Mouse (Mus musculus) heart, postnatal 0 days (tissue): ENCODE data around the gene Ccnl2. TPM values are rescaled to one million over a fixed set of nuclear protein-coding genes. Genes with fewer than 3 reads are reported as not detected.

Experiments
- ATAC-seq: fragments of 200-750 bp; cut with Nextera tagmentation; 2 replicates; pipeline ENCODE4 v1.8.0; 2017; ENCODE audit warnings: low read depth, moderate number of reproducible peaks, moderate library complexity; ENCODE audit not compliant: insufficient read depth
- DNase-seq: peaks from one replicate; pipeline ENCODE4 v3.0.0-alpha.2; 2016; ENCODE audit warnings: low spot score
- H3K27ac ChIP-seq: fragments of 300-500 bp; sonication (generic); 2 replicates; pipeline ENCODE4 v1.5.1; 2014; ENCODE audit warnings: low read depth, mild to moderate bottlenecking
- H3K27me3 ChIP-seq: fragments of 300-500 bp; sonication (generic); 2 replicates; pipeline ENCODE4 v1.6.1; 2014; ENCODE audit warnings: low read length, mixed read lengths; ENCODE audit not compliant: control insufficient read depth, insufficient read depth
- H3K36me3 ChIP-seq: fragments of 300-500 bp; sonication (generic); replicated peaks from 2 replicates; pipeline ENCODE4 v1.6.1; 2014; ENCODE audit warnings: low read length, mixed read lengths; ENCODE audit not compliant: control insufficient read depth, insufficient read depth
- H3K4me1 ChIP-seq: fragments of 300-500 bp; sonication (generic); 2 replicates; pipeline ENCODE4 v1.6.1; 2014; ENCODE audit warnings: antibody characterized with exemption; ENCODE audit not compliant: control insufficient read depth, insufficient read depth
- H3K4me2 ChIP-seq: fragments of 300-500 bp; sonication (generic); 2 replicates; pipeline ENCODE4 v1.6.1; 2014; ENCODE audit warnings: low read depth, mild to moderate bottlenecking, low read length, moderate library complexity
- H3K4me3 ChIP-seq: fragments of 300-500 bp; sonication (generic); 2 replicates; pipeline ENCODE4 v1.5.1; 2014; ENCODE audit warnings: low read depth, low read length
- H3K9ac ChIP-seq: fragments of 300-500 bp; sonication (generic); replicated peaks from 2 replicates; pipeline ENCODE4 v1.6.1; 2014; ENCODE audit warnings: low read depth, low read length, mixed read lengths
- H3K9me3 ChIP-seq: fragments of 300-500 bp; sonication (generic); replicated peaks from 2 replicates; pipeline ENCODE4 v1.6.1; 2016; ENCODE audit warnings: low read length; ENCODE audit not compliant: control insufficient read depth
- CTCF ChIP-seq: IDR thresholded peaks from 2 replicates; pipeline ENCODE4 v1.5.1; 2016; ENCODE audit warnings: antibody characterized with exemption, control low read depth, low read depth
- EP300 ChIP-seq: IDR thresholded peaks from 2 replicates; pipeline ENCODE4 v1.6.1; 2016; ENCODE audit warnings: antibody characterized with exemption, low read depth
- WGBS: fragments of 180-500 bp; shearing (Covaris S2); extraction: QIAGEN DNeasy Blood & Tissue Kit; methylation state at CpG from one replicate; pipeline ENCODE4 v1.1.7; 2014; 5-methylcytosine and 5-hydroxymethylcytosine counted together
- polyA plus RNA-seq: library from polyadenylated mRNA; unstranded; fragments of >200 nt; fragmentation: Nextera tagmentation; extraction: Ambion mirVana; gene quantifications from 2 replicates; pipeline ENCODE4 v1.2.1, GENCODE M21; 2015
- total RNA-seq: library from RNA; depleted of rRNA; stranded (reverse); fragments of >200 nt; gene quantifications from 2 replicates; pipeline ENCODE4 v1.2.3, GENCODE M21; 2014; ENCODE audit warnings: low replicate concordance

Ccnl2 gene
- total and polyA plus RNA-seq, 2 experiments from 2014 or later: 80.7 to 83.0 TPM

- DNase-seq (no peak), ATAC-seq (no peak)
- H3K27me3 ChIP-seq: peaks cover 5% of the 10 kb centered on the region; the same call in 1 of the 2 replicates
- H3K36me3 ChIP-seq: no peaks in the 10 kb centered on the region
- 81% methylated on average over 13 of the region's 13 CpGs for WGBS
- no peak overlapping the region for H3K9ac ChIP-seq
- no peak overlapping the region for H3K4me3 ChIP-seq
- no peak overlapping the region for H3K27ac ChIP-seq
- peaks cover 29% of the 10 kb centered on the region for H3K4me1 ChIP-seq
- TF ChIP-seq EP300 (no peak), CTCF (no peak)
- H3K9me3 ChIP-seq: no peaks in the 10 kb centered on the region
- no peak overlapping the region for H3K4me2 ChIP-seq
Measured at GRCm38 (mm10) chr4:155772786-155773185, 39.5 kb upstream of the Ccnl2 start.

GRCm38 (mm10) chr4:155773335-155774078 lies 38.8 kb upstream of the Ccnl2 start:
- TF ChIP-seq CTCF (no peak), EP300 (no peak)
- H3K4me1 ChIP-seq: peaks cover 32% of the 10 kb centered on the region
- no peaks in the 10 kb centered on the region for H3K9me3 ChIP-seq
- H3K27ac ChIP-seq: no peak overlapping the region
- ATAC-seq (no peak), DNase-seq (no peak)
- WGBS: 37% methylated on average over 5 of the region's 5 CpGs
- H3K27me3 ChIP-seq: peaks cover 5% of the 10 kb centered on the region; the same call in 1 of the 2 replicates
- no peak overlapping the region for H3K9ac ChIP-seq
- no peaks in the 10 kb centered on the region for H3K36me3 ChIP-seq
- H3K4me2 ChIP-seq: peak overlapping the region; percentile 66
- peak overlapping the region; percentile 40 for H3K4me3 ChIP-seq

DNA sequence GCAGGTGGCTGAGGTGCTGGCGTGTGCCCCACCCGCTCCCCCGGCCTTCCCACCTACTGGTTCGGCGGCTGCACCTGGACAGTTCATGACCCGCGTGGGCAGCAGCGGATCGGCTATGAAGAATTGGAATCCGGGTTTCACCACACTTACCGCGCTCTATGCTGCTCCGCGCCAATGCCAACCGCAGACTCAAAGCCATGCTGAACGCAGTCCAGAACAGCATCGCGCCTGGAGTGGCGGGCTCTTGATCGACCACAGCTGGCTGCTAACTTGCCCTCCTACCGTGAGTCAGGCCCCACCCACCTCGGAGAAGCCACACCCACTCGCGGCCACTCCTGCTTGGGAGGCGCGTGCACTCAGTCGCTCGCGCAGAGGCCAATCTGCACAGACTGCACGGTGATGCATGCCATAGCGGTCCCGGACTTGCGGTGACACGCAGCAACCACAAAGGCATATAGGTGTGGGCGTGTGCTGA lies 38.0 kb upstream of the Ccnl2 start, which contains the start of gene Vwa1:
Vwa1 (minus strand) TSS at position 419 of the 475 bp plus-strand sequence.
- H3K9me3 ChIP-seq: no peaks in the 10 kb centered on the region
- H3K4me2 ChIP-seq: peak within 1 kb of the TSS; percentile 66
- H3K27ac ChIP-seq: peak within 1 kb of the TSS; percentile 80
- ATAC-seq (peak; percentile 65), DNase-seq (peak; percentile 81)
- WGBS: under 1% methylated on average over 35 of the region's 35 CpGs
- H3K4me3 ChIP-seq: peak within 1 kb of the TSS; percentile 40
- peaks cover 32% of the 10 kb centered on the region for H3K4me1 ChIP-seq
- peaks cover 5% of the 10 kb centered on the region; the same call in 1 of the 2 replicates for H3K27me3 ChIP-seq
- peak within 1 kb of the TSS; percentile 16; the same call in 1 of the 2 replicates for H3K9ac ChIP-seq
- H3K36me3 ChIP-seq: no peaks in the 10 kb centered on the region
- TF ChIP-seq CTCF: no peak
- no peak for TF ChIP-seq EP300

- peak overlapping the region; percentile 40; the same call in 1 of the 2 replicates for H3K4me3 ChIP-seq
Measured at GRCm38 (mm10) chr4:155774971-155775740, 37.1 kb upstream of the Ccnl2 start.

GRCm38 (mm10) chr4:155775855-155776254 lies 36.4 kb upstream of the Ccnl2 start:
- TF ChIP-seq CTCF (no peak), EP300 (no peak)
- H3K9ac ChIP-seq: no peak overlapping the region
- H3K4me3 ChIP-seq: no peak overlapping the region
- H3K4me2 ChIP-seq: no peak overlapping the region
- no peaks in the 10 kb centered on the region for H3K36me3 ChIP-seq
- 42% methylated on average over 3 of the region's 3 CpGs for WGBS
- H3K27ac ChIP-seq: peak overlapping the region; percentile 80
- H3K4me1 ChIP-seq: peaks cover 29% of the 10 kb centered on the region
- no peaks in the 10 kb centered on the region for H3K9me3 ChIP-seq
- peaks cover 5% of the 10 kb centered on the region; the same call in 1 of the 2 replicates for H3K27me3 ChIP-seq
- no peak for ATAC-seq
- DNase-seq: no peak

More at GRCm38 (mm10) chr4:155774971-155775740, 37.1 kb upstream of the Ccnl2 start:
- TF ChIP-seq CTCF (no peak), EP300 (peak; percentile 56; the same call in 1 of the 2 replicates)
- peaks cover 32% of the 10 kb centered on the region for H3K4me1 ChIP-seq
- peaks cover 5% of the 10 kb centered on the region; the same call in 1 of the 2 replicates for H3K27me3 ChIP-seq
- WGBS: 16% methylated on average over 9 of the region's 9 CpGs
- H3K27ac ChIP-seq: peak overlapping the region; percentile 80
- no peaks in the 10 kb centered on the region for H3K36me3 ChIP-seq
- DNase-seq (peak; percentile 52), ATAC-seq (peak; percentile 47)
- H3K9ac ChIP-seq: peak overlapping the region; percentile 16; the same call in 1 of the 2 replicates
- H3K9me3 ChIP-seq: no peaks in the 10 kb centered on the region
- peak overlapping the region; percentile 66 for H3K4me2 ChIP-seq
